1 mouse cellular context compared by ENCODE assay signal in the genomic region with DNA sequence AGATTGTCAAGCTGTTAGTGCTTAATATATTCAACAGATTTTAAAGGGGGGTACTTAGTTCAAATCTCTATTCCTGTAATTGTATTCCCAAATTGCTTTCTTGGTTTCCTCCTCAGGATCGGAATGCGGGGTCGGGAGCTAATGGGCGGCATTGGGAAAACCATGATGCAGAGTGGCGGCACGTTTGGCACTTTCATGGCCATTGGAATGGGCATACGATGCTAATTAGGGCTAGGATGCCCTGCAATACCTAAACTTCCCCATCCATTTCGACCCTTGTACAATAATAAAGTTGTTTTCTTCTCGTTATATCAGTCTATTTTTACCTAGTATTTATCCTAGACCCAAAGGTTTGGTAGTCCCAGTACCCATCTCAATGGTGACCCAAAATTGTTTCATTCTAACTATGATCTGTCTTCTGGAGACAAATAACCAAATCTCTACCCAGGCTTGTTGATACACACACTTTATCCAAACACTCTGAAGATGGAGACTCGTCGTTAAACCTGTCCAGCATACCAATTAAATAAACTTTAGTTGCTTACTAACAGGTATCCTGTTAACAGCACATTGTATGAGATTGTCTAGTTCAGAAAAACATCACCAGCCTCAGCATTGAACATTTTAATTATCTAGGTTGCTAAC.
TF ChIP-seq lines count a peak whose summit lies in the region.

No protein-coding gene starts in this region.

TF ChIP-seq in MEL, 35 proteins besides CTCF, POLR2A, EP300 and RAD21:
- TF ChIP-seq ELF1 (IDR thresholded peaks at IDR 0.05; ENCODE audit: low read depth, low read length), result no peak
- TF ChIP-seq TBP (IDR thresholded peaks at IDR 0.05; ENCODE audit: low read depth, low read length), result no peak
- TF ChIP-seq POLR2AphosphoS5 (IDR thresholded peaks at IDR 0.05; ENCODE audit: borderline replicate concordance, low read depth, low read length), result no peak
- TF ChIP-seq ZMIZ1 (IDR thresholded peaks at IDR 0.05; ENCODE audit: low read depth, low read length), result peak; percentile 62; the same call in 1 of the 2 replicates
- no peak for TF ChIP-seq MEF2A (IDR thresholded peaks at IDR 0.05; ENCODE audit: extremely low read depth, insufficient replicate concordance, low read depth, low read length, poor library complexity, severe bottlenecking)
- no peak for TF ChIP-seq UBTF (IDR thresholded peaks at IDR 0.05; ENCODE audit: borderline replicate concordance, insufficient read depth, low read depth, low read length)
- TF ChIP-seq MAX (IDR thresholded peaks at IDR 0.05; ENCODE audit: low read length), result no peak
- no peak for TF ChIP-seq USF1 (IDR thresholded peaks at IDR 0.05; ENCODE audit: low read depth, low read length)
- no peak for TF ChIP-seq GABPA (IDR thresholded peaks at IDR 0.05; ENCODE audit: low read depth, low read length)
- TF ChIP-seq CHD1 (IDR thresholded peaks at IDR 0.05; ENCODE audit: low read depth, low read length), result peak; percentile 38; the same call in 1 of the 2 replicates
- TF ChIP-seq CHD2 (IDR thresholded peaks at IDR 0.05; ENCODE audit: low read length), result no peak
- TF ChIP-seq ZKSCAN1 (IDR thresholded peaks at IDR 0.05; ENCODE audit: low read depth, low read length), result no peak
- no peak for TF ChIP-seq KAT2A (conservative IDR thresholded peaks at IDR 0.05; ENCODE audit: low read depth, low read length)
- no peak for TF ChIP-seq GATA1 (IDR thresholded peaks at IDR 0.05; ENCODE audit: low read depth, low read length)
- TF ChIP-seq USF2 (IDR thresholded peaks at IDR 0.05; ENCODE audit: borderline replicate concordance in 1 of 2, insufficient read depth in 1 of 2, low read depth in 1 of 2, low read length in 2 of 2), result no peak
- TF ChIP-seq TCF12 (IDR thresholded peaks at IDR 0.05; ENCODE audit: low read depth, low read length), result no peak
- no peak for TF ChIP-seq POLR2AphosphoS2 (IDR thresholded peaks at IDR 0.05; ENCODE audit: low read length)
- TF ChIP-seq MXI1 (IDR thresholded peaks at IDR 0.05; ENCODE audit: low read depth, low read length), result 0 out of 2 replicates have a peak, but pooled peaks have one; percentile 38
- no peak for TF ChIP-seq NRF1 (IDR thresholded peaks at IDR 0.05; ENCODE audit: insufficient read depth, low read depth, low read length, poor library complexity, severe bottlenecking)
- TF ChIP-seq SIN3A (IDR thresholded peaks at IDR 0.05; ENCODE audit: low read length), result no peak
- no peak for TF ChIP-seq MYB (IDR thresholded peaks at IDR 0.05; ENCODE audit: low read depth, low read length)
